Mouse (Mus musculus) c-Kit-positive CD71-positive TER-119-negative erythroid progenitor cells, embryonic 14.5 days (primary cell): ENCODE results near the gene Scn8a.
A peak's percentile ranks its signal among the peaks of the same experiment; 100 is the strongest.
"Not testable (repeated sequence)": the region's sequence is repeated elsewhere in the genome, so short reads cannot be mapped to it uniquely, and the experiment has no call there.

ENCODE experiments used
- DNase-seq: peaks from one replicate; pipeline ENCODE4 v3.0.0-alpha.2; 2013; ENCODE audit warnings: low read depth

Gene Scn8a

DNA sequence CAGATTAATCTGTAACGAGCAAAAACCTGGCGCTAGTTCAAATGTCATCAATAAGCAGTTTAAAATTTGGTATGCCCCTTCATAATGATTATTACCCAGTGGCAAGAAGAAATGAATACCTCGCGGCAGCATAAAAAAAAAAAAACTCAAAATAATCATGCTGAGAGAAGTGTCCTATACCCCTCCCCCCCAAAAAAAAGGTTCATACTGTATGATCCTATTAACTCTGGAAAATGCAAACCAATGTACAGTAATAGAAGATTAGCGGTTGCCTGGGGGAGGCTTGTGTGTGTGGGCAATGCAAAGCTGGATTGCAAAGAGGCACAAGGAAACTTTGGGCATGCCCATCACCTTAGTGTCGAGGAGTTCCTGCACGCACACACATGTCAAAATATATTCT is at the start of gene Scn8a:
TSS of gene Scn8a (plus strand) at position 301 of the 400 bp plus-strand sequence.
- no peak for DNase-seq

DNA sequence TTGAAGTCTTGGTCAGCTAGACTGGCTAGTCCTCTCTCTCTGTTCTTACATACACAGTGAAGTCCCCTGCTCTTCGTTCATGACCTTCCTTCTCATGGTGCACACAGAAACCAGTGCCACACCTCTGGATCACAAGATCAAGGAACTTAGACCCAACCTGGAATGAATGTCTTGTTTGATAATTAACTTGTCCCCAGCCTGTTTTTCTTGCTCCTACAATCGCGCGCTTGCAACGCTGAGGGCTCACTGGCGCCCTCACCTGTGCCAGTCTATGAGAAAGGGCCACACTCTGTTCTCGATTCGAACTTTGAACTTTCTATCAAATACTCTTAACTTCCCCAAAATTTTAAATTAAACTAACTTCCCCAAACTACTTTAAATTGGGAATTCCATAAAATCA is 47.8 kb upstream of the Scn8a start:
- no peak for DNase-seq

DNA sequence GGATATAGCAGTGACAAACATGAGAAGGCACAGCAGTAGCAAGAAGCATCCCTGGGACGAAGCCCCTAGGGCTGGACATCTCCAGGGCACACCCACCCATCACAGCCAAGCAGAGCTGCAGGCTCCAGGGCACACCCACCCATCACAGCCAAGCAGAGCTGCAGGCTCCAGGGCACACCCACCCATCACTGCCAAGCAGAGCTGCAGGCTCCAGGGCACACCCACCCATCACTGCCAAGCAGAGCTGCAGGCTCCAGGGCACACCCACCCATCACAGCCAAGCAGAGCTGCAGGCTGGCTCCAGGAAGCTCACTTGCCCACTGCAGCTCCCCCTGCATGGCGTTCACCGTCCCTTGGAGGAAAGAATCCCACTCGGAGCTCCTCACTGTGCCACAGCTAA is 47.3 kb upstream of the Scn8a start:
- not testable (repeated sequence) for DNase-seq

DNA sequence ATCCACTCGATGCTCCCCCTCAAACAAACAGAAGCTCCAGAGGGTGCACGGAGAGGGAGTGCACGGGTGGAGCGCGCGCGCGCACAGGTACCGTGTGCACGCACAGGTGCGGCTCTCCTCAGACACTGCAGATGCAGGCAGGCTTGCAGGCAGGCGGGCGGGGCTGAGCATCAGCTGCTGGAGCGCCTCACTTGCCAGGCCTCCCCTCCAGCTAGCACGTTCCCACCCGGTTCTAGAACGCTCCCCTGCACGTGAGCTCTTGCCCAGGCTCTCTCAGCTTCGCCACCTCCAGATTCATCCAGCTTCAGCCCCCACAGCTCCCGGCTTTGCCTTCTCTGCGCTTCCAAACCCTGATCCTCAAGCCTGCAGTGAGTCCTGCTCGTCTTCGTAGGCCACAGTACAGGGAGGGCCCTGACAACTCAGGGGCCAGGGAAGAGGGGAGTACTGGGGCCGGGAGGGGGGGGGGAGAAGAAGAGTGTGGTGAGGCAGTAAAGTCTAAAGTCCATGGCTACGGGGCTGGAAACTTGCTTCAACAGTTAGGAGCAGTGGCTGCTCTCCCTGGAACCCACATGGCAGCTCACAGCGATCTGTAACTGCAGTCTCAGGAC is 44.3 kb upstream of the Scn8a start:
- DNase-seq = no peak

DNA sequence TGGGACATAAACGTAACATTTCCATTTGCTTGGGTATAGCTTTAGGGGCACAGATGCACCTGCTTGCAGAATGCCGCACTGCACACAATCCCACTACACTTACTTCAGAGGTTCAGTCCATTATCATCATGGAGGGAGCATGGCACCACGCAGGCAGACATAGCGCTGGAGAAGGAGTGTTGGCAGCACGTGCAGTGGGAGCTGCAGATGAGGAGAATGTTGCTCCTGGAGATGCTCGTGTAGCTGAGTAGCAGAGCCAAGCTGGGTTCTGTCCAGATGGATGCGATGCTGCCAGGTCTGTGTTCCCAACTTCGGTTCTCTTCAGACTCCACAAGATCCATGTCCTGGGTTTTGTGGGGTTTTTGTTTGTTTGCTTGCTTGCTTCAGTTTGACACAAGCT is 43.6 kb upstream of the Scn8a start:
- DNase-seq = no peak

DNA sequence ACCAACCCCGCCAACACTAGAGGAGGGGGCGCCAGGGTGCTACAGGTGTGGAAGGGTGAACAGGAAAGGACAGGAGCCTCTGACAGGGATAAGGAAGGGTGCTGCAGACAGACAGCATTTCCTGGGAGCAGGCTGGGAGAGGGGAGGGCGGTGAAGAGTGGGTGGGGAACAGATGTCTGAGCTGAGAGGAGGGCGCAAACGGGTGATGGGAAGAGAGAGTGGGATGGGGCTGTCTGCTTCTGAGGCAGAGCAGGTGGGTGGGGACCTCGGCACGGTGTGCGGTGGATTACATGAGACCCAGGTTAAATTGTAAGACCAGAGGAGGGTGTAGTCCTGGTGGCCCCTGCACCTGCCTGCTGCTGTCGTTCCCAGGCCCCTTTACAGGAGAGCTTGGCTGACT is 39.9 kb upstream of the Scn8a start:
- no peak for DNase-seq

DNA sequence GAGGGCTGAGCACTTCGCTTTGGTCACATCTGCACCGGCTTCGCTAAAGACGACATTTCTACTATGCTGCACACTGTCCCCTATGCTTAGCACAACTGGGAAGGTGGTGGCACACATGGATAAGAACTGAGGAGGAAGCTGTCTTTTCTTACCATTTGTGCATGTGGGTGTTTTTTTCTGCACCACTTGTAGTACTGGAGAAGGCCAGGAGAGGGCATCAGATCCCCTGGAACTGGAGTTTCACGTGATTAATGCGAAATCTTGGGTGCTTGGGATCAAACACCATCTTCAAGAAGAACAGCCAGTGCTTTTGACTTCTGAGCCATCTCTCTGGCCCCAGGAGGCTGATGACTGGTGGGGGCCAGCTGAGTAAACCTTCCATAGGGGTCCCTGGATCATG is 39.0 kb upstream of the Scn8a start:
- DNase-seq = peak; percentile 5

DNA sequence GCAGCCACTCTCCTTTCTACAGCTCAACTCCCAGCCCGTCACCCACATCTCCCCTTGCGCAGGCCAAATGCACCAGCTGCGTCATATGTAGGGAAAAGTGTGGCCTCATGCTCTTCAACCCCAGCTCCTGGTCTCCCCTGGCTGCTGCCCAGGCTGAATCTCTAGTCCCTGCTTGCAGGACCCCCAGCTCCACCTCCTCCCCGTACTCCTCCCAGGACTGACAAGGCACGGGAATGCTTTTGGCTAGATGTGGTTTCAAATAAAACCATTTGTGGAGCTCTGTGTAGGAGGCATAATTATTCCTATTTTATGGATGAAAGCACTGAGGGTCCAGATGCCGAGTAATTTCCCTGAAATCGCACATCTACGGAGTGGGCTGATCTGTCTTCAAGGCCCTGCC is 37.5 kb upstream of the Scn8a start:
- no peak for DNase-seq

DNA sequence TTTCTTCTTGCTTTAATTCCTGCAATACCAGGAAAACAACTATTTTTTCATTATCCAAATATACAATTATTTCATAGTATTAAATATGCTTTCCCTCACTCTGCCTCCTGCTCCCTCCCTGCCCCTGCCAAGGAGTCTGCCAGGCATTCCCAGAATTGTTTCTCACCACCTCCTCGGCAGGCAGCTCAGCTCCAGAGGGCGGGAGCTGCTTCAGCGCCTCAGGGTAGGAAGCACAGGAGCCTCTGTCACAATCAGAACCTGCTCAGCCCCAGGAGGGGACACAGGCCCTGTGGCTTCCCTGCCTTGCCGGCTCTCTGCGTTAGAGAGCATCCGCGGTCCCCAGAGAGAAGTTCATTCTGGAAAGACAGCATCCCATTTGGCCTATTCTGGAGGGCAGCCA is 36.9 kb upstream of the Scn8a start:
- DNase-seq = no peak

DNA sequence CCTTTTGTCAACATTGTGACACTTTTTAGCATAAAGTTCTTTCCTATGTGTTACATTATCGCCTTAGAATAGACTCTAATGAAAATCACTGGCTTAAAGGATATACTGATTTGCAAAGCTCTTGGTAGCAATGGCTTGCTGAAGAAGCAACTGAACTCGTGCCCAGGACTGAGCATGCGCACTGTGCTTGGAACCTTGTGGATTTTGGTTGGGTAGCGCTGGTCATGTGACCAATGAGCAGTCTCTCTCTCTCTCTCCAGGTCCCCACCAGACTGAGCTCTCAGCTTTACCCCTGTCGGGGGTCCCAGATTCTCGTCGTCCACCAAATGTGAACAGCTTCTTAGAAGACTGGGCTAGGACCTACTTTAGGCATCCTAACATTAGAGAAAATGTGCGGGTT is 32.9 kb upstream of the Scn8a start:
- no peak for DNase-seq

DNA sequence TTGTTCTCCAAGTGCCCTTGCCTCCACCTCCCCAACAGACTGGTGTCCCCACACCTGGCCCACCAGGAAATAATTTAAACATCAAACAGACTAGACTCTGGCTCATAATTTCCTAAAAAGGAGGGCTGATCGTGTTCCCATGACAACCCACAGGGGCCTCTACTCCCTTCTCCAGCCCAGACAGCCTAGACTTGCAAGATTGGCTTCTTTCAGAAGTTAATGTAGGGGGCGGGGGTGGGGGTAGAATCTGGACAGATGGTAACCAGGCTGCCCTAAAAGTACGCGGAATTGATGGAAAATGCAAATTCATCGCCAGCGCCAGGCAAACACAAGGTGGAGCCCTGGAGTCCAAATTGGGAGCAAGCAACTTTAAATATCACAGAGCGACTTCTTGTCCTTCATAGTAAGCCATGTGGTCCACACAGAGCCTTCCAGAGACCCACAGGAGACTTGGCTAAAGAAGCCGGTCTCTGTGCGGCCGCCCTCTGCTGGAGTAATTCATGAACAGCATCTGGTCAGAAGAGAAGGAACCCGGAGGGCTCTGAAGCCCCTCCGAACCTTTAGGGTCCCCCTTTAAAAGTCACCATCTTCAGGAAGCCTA is 31.0 kb upstream of the Scn8a start:
- DNase-seq = no peak

DNA sequence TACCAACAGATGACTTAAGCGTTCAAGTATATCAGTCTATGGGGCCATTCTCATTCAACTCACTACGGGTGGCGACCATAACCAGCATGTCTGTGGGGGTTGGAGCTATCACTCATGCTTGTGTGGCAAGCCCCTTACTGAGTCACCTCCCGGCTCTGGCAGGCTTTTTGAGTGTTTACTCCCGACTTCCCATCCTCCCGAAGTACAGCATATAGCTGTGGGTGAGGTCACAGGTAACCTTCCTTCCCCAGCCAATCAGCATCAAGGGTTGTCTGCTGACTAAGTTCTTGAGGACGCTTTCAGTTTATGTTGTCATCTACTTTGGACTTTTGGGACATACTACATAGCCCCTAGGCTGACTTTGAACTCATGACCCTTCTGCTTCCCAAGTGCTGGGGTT is 25.3 kb upstream of the Scn8a start:
- no peak for DNase-seq

DNA sequence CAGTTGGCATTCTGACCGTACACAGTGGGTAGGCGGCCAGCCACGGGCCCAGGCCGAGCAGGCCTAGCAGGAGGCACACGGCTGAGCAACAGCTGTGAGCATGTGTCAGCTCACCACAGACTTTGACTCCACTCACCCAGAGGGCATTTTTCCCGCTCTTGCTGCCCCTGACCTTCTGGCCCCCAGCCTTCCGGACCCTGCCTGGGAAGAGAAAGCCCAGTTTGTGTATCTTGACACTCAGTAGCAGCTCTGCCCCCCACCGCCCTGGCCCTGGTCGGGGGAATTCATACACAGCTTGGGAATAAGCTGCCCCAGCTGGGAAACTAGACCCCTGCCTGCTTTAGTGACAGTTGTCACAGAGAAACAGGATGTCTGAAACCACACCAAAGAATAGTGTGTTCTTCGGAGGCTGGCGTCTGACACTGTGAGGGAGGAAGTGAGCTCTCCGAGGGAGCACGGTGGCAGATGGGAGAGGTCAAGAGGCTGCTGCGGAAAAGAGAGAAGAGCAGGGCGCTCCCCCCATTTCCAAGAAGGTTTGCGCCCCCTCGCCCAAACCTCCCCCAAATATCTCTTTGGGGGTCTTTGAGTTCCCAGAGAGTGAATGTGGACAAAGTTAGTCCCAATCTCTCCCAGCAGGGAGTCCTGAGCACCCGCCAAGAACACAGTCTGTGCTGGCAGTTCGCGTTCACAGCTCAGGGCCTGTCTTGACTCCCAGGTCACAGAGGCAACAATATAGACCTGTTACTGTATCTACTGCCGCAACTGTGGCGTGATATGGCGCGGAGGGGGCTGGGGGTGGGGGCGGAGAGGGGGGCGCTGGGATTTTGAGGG is 24.4 kb upstream of the Scn8a start:
- DNase-seq = no peak

DNA sequence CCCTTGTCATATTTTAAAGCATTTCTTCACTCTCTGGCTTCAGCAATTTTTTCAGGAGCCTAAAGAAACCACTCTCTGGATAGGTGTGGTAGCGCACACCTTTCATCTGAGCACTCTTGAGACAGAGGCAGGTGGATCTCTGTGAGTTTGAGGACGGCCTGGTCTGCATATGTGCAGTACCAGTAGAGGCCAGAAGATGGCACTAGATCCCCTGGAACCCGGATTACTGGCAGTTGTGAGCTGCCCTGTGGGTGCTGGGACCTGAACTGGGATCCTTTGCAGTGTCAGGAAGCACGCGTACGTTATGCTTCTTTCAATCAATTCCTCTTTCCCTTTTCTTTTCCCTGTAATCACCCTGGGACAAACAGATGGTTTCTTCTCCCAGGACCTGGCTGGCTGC is 22.5 kb upstream of the Scn8a start:
- DNase-seq = no peak

DNA sequence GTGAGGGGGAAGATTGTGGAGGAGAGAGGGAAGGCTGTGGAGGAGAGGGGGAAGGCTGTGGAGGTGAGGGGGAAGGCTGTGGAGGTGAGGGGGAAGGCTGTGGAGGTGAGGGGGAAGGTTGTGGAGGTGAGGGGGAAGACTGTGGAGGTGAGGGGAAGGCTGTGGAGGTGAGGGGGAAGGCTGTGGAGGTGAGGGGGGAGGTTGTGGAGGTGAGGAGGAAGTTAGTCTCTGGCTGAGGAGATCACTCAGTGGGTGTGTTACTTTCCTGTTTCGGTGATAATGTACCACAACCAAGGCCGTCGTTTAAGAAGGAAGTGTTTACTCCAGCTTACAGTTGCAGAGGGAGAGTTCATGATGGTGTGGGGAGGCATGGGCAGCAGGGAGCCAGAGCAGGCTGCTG is 12.1 kb upstream of the Scn8a start:
- DNase-seq = no peak

DNA sequence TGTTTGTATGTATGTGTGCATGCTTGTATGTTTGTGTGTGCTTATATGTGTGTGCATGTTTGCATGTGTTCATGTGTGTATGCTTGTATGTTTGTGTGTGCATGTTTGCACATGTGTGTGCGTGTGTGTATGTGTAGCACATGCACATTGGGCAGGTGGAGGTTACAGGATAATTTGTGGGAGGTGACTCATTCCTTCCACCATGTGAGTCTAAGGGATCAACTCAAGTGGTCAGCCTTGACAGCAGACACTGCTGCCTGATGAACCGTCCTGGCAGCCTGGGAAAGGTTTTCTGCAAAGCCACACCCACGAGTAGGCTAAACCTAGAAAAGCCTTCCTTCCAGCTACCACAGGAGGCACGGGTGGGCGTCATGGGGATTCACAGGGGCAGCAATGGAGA is 8.8 kb upstream of the Scn8a start:
- no peak for DNase-seq

DNA sequence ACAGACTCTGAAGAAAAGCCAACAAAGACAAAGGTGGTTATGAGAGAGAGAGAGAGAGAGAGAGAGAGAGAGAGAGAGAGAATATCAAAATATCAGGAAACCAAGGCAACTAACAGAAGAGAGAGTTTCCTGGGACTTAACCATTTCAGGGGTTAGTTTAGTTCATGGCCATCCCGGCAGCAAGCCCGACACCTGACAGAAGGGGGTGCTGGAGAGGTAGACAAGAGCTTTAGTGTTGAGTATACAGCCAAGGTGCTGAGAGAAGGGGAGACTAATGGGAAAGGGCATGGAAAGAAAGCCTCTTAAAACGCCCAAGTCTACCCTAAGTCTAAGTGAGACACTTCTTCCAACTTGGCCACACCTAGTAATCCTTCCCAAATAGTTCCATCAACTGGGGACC is 4.1 kb upstream of the Scn8a start:
- DNase-seq = no peak

DNA sequence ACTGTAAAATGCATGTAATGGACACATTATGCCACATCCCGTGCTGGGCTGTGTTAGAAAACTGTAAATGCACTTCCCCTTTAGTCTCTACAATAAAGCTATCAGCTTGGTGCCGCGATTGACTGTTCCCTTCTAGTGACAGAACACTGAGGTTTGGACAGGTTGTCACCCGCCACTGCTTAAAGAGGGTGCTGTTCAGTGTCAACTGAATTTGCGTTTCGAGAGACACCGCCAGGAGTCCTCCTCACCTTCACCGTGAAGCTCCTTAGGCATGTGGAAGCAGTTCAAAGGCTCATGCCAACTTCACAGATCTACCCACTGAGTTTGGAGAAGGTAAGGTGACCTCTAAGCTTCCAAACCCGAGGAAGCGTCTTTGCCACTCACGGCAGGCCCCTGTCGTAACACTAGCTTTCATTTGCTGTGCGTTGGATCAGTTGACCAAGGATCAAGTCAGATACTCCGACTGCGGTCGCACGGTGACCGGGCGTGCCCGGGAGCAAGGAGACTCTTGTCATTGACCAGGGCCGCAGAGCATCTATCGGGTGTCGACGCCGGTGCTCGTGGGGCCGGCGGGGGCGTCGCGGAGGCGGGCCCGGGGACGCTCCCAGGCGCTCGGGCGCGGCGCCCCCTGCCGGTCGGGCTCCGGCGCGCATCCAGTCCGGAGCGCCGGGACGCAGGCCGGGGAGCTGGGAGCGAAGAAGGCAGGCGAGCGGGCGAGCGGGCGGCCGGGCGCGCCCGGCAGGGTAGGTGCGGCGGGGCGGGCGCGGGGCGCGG is 530 bp downstream of the Scn8a start:
- no peak for DNase-seq

DNA sequence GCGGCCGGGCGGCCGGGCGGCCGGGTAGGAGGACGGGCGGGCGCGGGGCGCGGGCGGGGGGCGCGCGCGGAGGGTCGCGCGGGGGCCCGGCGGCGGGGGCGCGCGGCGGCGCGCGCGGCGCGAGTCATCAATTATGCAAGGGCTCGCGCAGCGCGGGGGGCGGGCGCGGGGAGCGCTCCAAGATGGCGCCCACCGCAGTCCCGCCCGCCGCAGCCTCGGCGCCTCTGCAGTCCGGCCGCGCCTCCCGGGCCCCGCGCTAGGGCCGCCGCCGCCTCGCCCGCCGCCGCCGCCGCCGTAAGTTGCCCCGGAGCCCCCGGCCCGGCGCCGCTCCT is 1.1 kb downstream of the Scn8a start:
- no peak for DNase-seq

DNA sequence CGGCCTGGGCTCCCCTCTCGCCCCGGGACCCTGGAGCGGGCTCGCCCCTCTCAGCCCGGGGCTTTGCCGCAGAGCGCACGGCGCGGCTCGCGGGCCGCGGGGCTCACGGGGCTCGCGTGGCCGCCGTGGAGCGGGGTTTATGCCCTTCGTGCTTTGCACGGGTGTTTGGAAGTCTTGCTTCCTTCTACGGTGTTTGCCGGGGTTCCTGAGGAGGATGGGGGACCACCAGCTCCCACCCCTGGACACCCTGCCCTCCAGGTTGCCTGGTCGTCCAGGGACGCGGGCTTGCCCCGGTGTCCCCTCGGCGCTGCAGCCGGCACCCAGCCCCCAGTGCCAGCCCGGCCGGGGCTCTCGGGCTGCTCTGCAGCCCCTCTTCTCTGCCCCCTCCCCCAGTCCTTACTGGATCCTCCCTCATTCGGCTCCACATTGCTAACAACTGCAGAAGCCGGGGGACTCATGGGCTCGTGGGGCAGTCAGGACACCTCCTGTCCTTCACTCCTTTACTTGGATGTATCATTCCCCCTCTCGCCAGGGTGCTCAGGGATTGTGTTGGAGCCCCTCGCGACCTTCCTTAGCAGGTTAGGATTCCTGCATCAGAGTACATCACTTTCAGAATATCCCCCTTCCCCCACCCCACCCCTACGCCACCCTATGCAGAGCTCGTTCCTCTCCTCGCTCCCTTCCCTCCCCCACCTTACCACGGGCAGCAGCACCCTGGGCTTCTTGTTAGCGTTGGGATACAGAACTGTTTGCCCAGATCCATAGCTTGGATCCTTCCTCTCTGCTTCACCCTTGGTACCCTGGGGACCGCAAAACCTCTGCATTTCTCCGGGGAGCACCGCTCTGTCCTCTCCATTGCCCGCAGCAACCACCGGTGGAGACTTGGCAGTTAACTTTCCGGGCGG is 1.7 kb downstream of the Scn8a start:
- no peak for DNase-seq

DNA sequence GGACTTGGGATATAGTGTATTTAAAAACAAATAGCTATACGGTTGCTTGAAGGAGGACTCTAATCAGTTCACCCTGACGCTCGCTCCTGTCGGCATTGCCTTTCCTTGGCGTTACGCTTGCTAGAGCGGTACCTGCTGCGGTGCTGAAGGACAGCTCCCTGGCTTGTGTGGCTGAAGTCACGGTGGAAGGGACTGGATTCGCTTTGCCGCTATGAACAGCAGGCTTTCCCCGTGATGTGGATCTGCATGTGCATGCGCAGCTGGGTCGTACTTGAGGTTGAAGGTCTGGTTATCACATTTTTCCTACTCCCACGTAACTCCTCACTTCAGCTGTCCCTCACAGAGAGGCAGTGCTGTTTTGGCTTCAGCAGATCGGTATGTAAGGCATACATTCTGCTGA is 3.5 kb downstream of the Scn8a start:
- peak; percentile 44 for DNase-seq

DNA sequence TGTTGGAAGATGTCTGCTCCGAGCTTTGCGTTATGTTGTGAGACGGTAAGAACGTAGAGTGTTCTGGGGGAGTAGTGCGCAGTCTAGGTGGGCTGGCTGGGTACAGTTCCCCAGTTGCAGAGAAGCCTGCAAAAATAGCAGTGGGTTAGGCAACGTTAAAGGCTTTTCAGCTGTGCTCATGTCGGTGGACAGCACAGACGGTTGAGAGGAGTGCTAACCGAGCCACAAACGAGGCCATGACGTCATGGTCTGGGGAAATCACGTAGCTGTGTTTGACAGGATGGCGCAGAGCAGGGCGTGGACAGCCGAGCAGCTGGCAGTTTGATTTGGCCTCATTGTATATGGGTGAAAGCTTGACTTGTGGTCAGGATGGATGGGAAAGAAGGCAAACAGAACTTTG is 9.4 kb downstream of the Scn8a start:
- no peak for DNase-seq
